Comparison of ENCODE assay signal across 21 mouse cellular contexts in genomic region chr4:48074451-48075240, GRCm38 (mm10). TPM values are rescaled to one million over a fixed set of nuclear protein-coding genes. Genes with fewer than 3 reads are reported as not detected.
A peak's percentile ranks its signal among the peaks of the same experiment; 100 is the strongest.
DNase-seq lines count a peak whose midpoint lies in the region; ATAC-seq lines count a peak whose summit lies in the region.
"Had no signal": no experiment of that assay in that cellular context is flagged by ENCODE, and none has a peak within 500 bp of the region (broad histone marks: within the 10 kb centered on the region; RNA-seq: fewer than 3 reads in every experiment).

No protein-coding gene starts in this region.

- intact Hi-C loops in left cerebral cortex, postnatal 36 days (cut with DNase I) = no loop called here

- H3K27me3 ChIP-seq in splenic B cell, adult 2 months (ENCODE audit: control insufficient read depth, insufficient read depth, low read length, poor library complexity, severe bottlenecking) = no peaks in the 10 kb centered on the region
- H3K27me3 ChIP-seq: CH12.LX; forebrain, embryonic 13.5 days; midbrain, embryonic 13.5 days; stomach, embryonic 15.5 days had no signal

- no peaks in the 10 kb centered on the region for H3K36me3 ChIP-seq in splenic B cell, adult 2 months (ENCODE audit: control insufficient read depth, insufficient read depth, low read length, poor library complexity, severe bottlenecking)
- H3K36me3 ChIP-seq: liver, embryonic 12.5 days; midbrain, embryonic 13.5 days; stomach, embryonic 15.5 days had no signal

- no peak for ATAC-seq in erythroblast, adult 5-6 weeks (replicated peaks; ENCODE audit: low FRiP score, poor library complexity, severe bottlenecking)
- ATAC-seq: forebrain, embryonic 13.5 days; hindbrain, embryonic 16.5 days; liver, embryonic 12.5 days; midbrain, embryonic 13.5 days had no signal

- DNase-seq in spleen, postnatal 36 days (ENCODE audit: low spot score in 2 of 2) = peak; percentile 56 to 60
- no peak for DNase-seq in spleen, adult 18-20 months
- peak; percentile 84 for DNase-seq in induced T-regulatory cell, adult 2 months (ENCODE audit: low read depth)
- peak; percentile 33 for DNase-seq in splenic B cell, adult 2 months (ENCODE audit: low read depth, low spot score)
- peak; percentile 38 for DNase-seq in thymus, postnatal 4 days
- no peak for DNase-seq in left cerebral cortex, postnatal 36 days (ENCODE audit: low spot score in 2 of 2)
- no peak for DNase-seq in right cerebral cortex, postnatal 36 days (ENCODE audit: low spot score in 2 of 2)
- DNase-seq: cerebellum, adult 8-10 months; gastrocnemius, postnatal 14 days; heart, adult 2 months; kidney, adult 8-10 months; kidney, postnatal 4 days; lung, embryonic 14.5 days had no signal

RNA-seq across cellular contexts. Expression of gene Nr4a3, which starts 29.7 kb away (rescaled TPM):
- total RNA-seq in left cerebral cortex, postnatal 36 days (2021) = 10 to 100 TPM; 21.5 to 25.1 TPM
- total RNA-seq in erythroblast, adult 5-6 weeks (2015; ENCODE audit: low replicate concordance) = not detected in 2 replicates
- 1.7 TPM in 1 of 2 replicates, not detected in the other for total RNA-seq in erythroblast, adult 5-6 weeks (2017; ENCODE audit: low replicate concordance)
- total RNA-seq: MEL had no signal

RNA-seq across cellular contexts. Expression of gene Stx17, which starts 50.1 kb away (rescaled TPM):
- 10 to 100 TPM; 21.7 to 23.8 TPM for total RNA-seq in left cerebral cortex, postnatal 36 days (2021)
- 3.5 and 8.2 TPM in 2 replicates for total RNA-seq in erythroblast, adult 5-6 weeks (2015; ENCODE audit: low replicate concordance)
- 12.7 and 16.5 TPM in 2 replicates for total RNA-seq in erythroblast, adult 5-6 weeks (2017; ENCODE audit: low replicate concordance)

Comparison
In these comparisons a context has a peak if more than half of its experiments do, and no peak if none do; other contexts are left out.
1. DNase-seq: peak in spleen, postnatal 36 days (2 of 2), induced T-regulatory cell, adult 2 months (single experiment), splenic B cell, adult 2 months (single experiment) and thymus, postnatal 4 days (single experiment); none in spleen, adult 18-20 months (0 of 2), left cerebral cortex, postnatal 36 days (0 of 2) and right cerebral cortex, postnatal 36 days (0 of 2).
2. RNA of gene Nr4a3, which starts 29.7 kb away (total RNA-seq): 21.5 to 25.1 TPM in left cerebral cortex, postnatal 36 days; 1.7 TPM in erythroblast, adult 5-6 weeks; every median in the first group is over 4 times any median in the second.